In genomic region chr14:30865311-30865710, GRCm38 (mm10) we compare ENCODE assay signal across 10 mouse cellular contexts. TPM values are rescaled to one million over a fixed set of nuclear protein-coding genes. Genes with fewer than 3 reads are reported as not detected.
DNase-seq lines count a peak whose midpoint lies in the region; ATAC-seq and TF ChIP-seq lines count a peak whose summit lies in the region.
"Had no signal": no experiment of that assay in that cellular context is flagged by ENCODE, and none has a peak within 500 bp of the region (broad histone marks: within the 10 kb centered on the region; RNA-seq: fewer than 3 reads in every experiment).

No protein-coding gene starts in this region.

- H3K9ac ChIP-seq in heart, postnatal 0 days (replicated peaks; ENCODE audit: low read depth, low read length) = no peak overlapping the region
- H3K9ac ChIP-seq in lung, embryonic 14.5 days = no peak overlapping the region
- H3K9ac ChIP-seq: liver, embryonic 13.5 days had no signal

- no peak for DNase-seq in heart, postnatal 0 days (ENCODE audit: low spot score)
- DNase-seq in heart, postnatal 25 days (ENCODE audit: low spot score) = no peak
- DNase-seq in lung, embryonic 14.5 days = peak; percentile 64
- no peak for DNase-seq in lung, adult 18-20 months
- DNase-seq in NIH3T3 (ENCODE audit: low read depth) = peak; percentile 63
- DNase-seq in splenic B cell, adult 2 months (ENCODE audit: low read depth, low spot score) = peak; percentile 22
- DNase-seq in spleen, postnatal 10 days (ENCODE audit: low spot score in 2 of 2) = no peak
- DNase-seq: liver, embryonic 13.5 days; thymus, postnatal 36 days had no signal

- no peaks in the 10 kb centered on the region for H3K27me3 ChIP-seq in heart, postnatal 0 days (ENCODE audit: control insufficient read depth, insufficient read depth, low read length)
- no peaks in the 10 kb centered on the region for H3K27me3 ChIP-seq in lung, embryonic 14.5 days (ENCODE audit: insufficient read depth, low read length)
- no peaks in the 10 kb centered on the region for H3K27me3 ChIP-seq in splenic B cell, adult 2 months (ENCODE audit: control insufficient read depth, insufficient read depth, low read length, poor library complexity, severe bottlenecking)
- H3K27me3 ChIP-seq: liver, embryonic 13.5 days had no signal

- no peak overlapping the region for H3K4me2 ChIP-seq in heart, postnatal 0 days (ENCODE audit: low read depth, low read length)
- H3K4me2 ChIP-seq in lung, embryonic 14.5 days = no peak overlapping the region
- H3K4me2 ChIP-seq: liver, embryonic 13.5 days had no signal

- 65% methylated on average over 3 of the region's 3 CpGs for WGBS in heart, postnatal 0 days
- WGBS in lung, embryonic 14.5 days = 57% methylated on average over 3 of the region's 3 CpGs

- no peak for TF ChIP-seq EP300 in heart, postnatal 0 days (IDR thresholded peaks at IDR 0.05; ENCODE audit: low read depth)

- no peak for ATAC-seq in heart, postnatal 0 days (ENCODE audit: insufficient read depth, low read depth)
- no peak for ATAC-seq in lung, embryonic 14.5 days (ENCODE audit: insufficient read depth)

- H3K9me3 ChIP-seq in heart, postnatal 0 days (replicated peaks; ENCODE audit: control insufficient read depth, low read length) = no peaks in the 10 kb centered on the region
- H3K9me3 ChIP-seq in lung, embryonic 14.5 days (ENCODE audit: low read depth, low read length) = no peaks in the 10 kb centered on the region
- H3K9me3 ChIP-seq: heart, embryonic 10.5 days; liver, embryonic 13.5 days had no signal

- peak; percentile 60 for TF ChIP-seq CTCF in heart, postnatal 0 days (IDR thresholded peaks at IDR 0.05; ENCODE audit: low read depth)
- TF ChIP-seq CTCF in lung, embryonic 14.5 days (IDR thresholded peaks at IDR 0.05; ENCODE audit: low read depth) = peak; percentile 74

- H3K27ac ChIP-seq in heart, postnatal 0 days (ENCODE audit: low read depth) = no peak overlapping the region
- H3K27ac ChIP-seq in lung, embryonic 14.5 days (ENCODE audit: low read depth) = no peak overlapping the region
- H3K27ac ChIP-seq: heart, embryonic 10.5 days; liver, embryonic 13.5 days had no signal

- peaks cover 8% of the 10 kb centered on the region; the same call in 1 of the 2 replicates for H3K36me3 ChIP-seq in heart, postnatal 0 days (replicated peaks; ENCODE audit: control insufficient read depth, insufficient read depth, low read length)
- H3K36me3 ChIP-seq in lung, embryonic 14.5 days (ENCODE audit: insufficient read depth) = peaks cover 16% of the 10 kb centered on the region; the same call in 1 of the 2 replicates
- no peaks in the 10 kb centered on the region for H3K36me3 ChIP-seq in splenic B cell, adult 2 months (ENCODE audit: control insufficient read depth, insufficient read depth, low read length, poor library complexity, severe bottlenecking)

- H3K4me1 ChIP-seq in heart, postnatal 0 days (ENCODE audit: control insufficient read depth, insufficient read depth) = peaks cover 10% of the 10 kb centered on the region
- H3K4me1 ChIP-seq in lung, embryonic 14.5 days (ENCODE audit: insufficient read depth) = peaks cover 9% of the 10 kb centered on the region

- intact Hi-C loops in heart, postnatal 25 days (cut with DNase I) = loop anchor here (2.0 to 5.0 kb wide), 6 partner anchors 41 to 273 kb away; partner anchors contain the start of gene Tmem110

- no peak overlapping the region for H3K4me3 ChIP-seq in heart, postnatal 0 days (ENCODE audit: low read depth, low read length)
- H3K4me3 ChIP-seq in lung, embryonic 14.5 days (ENCODE audit: low read depth, low read length) = no peak overlapping the region
- H3K4me3 ChIP-seq: heart, embryonic 10.5 days; liver, embryonic 13.5 days had no signal

RNA-seq across cellular contexts. Expression of gene Mustn1, which starts 13.7 kb away (rescaled TPM):
- 3.7 and 10.3 TPM in 2 replicates for total RNA-seq in heart, postnatal 0 days (2014; rRNA removed; ENCODE audit: low replicate concordance)
- 6.8 and 7.2 TPM in 2 replicates for polyA plus RNA-seq in heart, postnatal 0 days (2015; fragmentation: Nextera tagmentation; extraction: Ambion mirVana)
- total RNA-seq in heart, postnatal 25 days (2021) = 10 to 100 TPM; 11.1 to 16.9 TPM
- polyA plus RNA-seq in lung, embryonic 14.5 days (2014; fragmentation: Nextera tagmentation; extraction: Ambion mirVana) = 3.8 and 5.1 TPM in 2 replicates

RNA-seq across cellular contexts. Expression of gene Itih4, which starts 21.0 kb away (rescaled TPM):
- 2.2 and 2.5 TPM in 2 replicates for total RNA-seq in heart, postnatal 0 days (2014; rRNA removed; ENCODE audit: low replicate concordance)
- polyA plus RNA-seq in heart, postnatal 0 days (2015; fragmentation: Nextera tagmentation; extraction: Ambion mirVana) = 0.61 and 1.0 TPM in 2 replicates
- 1 to 10 TPM; 4.8 to 6.9 TPM for total RNA-seq in heart, postnatal 25 days (2021)
- polyA plus RNA-seq in lung, embryonic 14.5 days (2014; fragmentation: Nextera tagmentation; extraction: Ambion mirVana) = not detected in 2 replicates

RNA-seq across cellular contexts. Expression of gene Tmem110, which starts 39.9 kb away (rescaled TPM):
- total RNA-seq in heart, postnatal 0 days (2014; rRNA removed; ENCODE audit: low replicate concordance) = 4.7 and 9.5 TPM in 2 replicates
- 9.2 and 9.9 TPM in 2 replicates for polyA plus RNA-seq in heart, postnatal 0 days (2015; fragmentation: Nextera tagmentation; extraction: Ambion mirVana)
- 1 to 10 TPM; 8.1 to 8.7 TPM for total RNA-seq in heart, postnatal 25 days (2021)
- polyA plus RNA-seq in lung, embryonic 14.5 days (2014; fragmentation: Nextera tagmentation; extraction: Ambion mirVana) = 32.2 and 33.7 TPM in 2 replicates

RNA-seq across cellular contexts. Expression of gene Itih3, which starts 58.2 kb away (rescaled TPM):
- 0.66 and 2.4 TPM in 2 replicates for total RNA-seq in heart, postnatal 0 days (2014; rRNA removed; ENCODE audit: low replicate concordance)
- polyA plus RNA-seq in heart, postnatal 0 days (2015; fragmentation: Nextera tagmentation; extraction: Ambion mirVana) = 0.49 and 0.72 TPM in 2 replicates
- under 1 TPM; 0.39 to 0.64 TPM for total RNA-seq in heart, postnatal 25 days (2021)
- 0.31 and 0.71 TPM in 2 replicates for polyA plus RNA-seq in lung, embryonic 14.5 days (2014; fragmentation: Nextera tagmentation; extraction: Ambion mirVana)

Comparison
In these comparisons a context has a peak if more than half of its experiments do, and no peak if none do; other contexts are left out.
1. DNase-seq: peak in lung, embryonic 14.5 days (single experiment), NIH3T3 (single experiment) and splenic B cell, adult 2 months (single experiment); none in heart, postnatal 0 days (single experiment), heart, postnatal 25 days (single experiment), lung, adult 18-20 months (0 of 2) and spleen, postnatal 10 days (0 of 2).